Mouse (Mus musculus) gonadal fat pad, adult 2 months (tissue): ENCODE data around the gene Spin2e. TPM values are rescaled to one million over a fixed set of nuclear protein-coding genes. Genes with fewer than 3 reads are reported as not detected.
"Not testable (repeated sequence)": the region's sequence is repeated elsewhere in the genome, so short reads cannot be mapped to it uniquely, and the experiment has no call there.

ENCODE experiments used
- DNase-seq: peaks from one replicate; pipeline ENCODE4 v3.0.0-alpha.2; 2012; ENCODE audit warnings: low read depth
- polyA plus RNA-seq: library from polyadenylated mRNA; depleted of rRNA; stranded (reverse); fragments of >200 nt; gene quantifications from 2 replicates; pipeline ENCODE4 v1.2.3, GENCODE M21; 2012; rRNA removed

Spin2e gene
- not detected in 2 replicates for polyA plus RNA-seq

DNA sequence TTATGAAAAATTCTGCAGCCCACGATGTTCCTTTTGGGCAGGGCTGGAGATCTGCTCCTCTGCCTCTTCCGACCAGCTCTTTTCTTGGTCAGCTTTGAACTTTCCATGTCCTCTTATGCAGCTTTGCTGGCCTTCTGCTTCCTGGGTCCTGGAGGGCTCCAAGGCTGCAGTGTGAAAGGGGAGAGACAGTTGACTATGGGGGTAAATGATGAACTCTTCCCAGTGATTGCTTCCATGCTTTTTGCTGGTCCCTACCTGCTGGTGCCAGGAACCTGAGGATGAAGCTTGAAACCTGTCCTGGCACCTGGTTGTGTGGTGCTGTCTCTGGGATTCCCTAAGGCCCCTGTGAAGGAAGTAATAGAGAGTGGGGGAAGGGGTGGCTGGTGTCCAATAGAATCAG, at the start of gene Spin2e:
Gene Spin2e, minus strand, starts transcription at position 101 of the 400 bp plus-strand sequence.
- DNase-seq, result not testable (repeated sequence)

DNA sequence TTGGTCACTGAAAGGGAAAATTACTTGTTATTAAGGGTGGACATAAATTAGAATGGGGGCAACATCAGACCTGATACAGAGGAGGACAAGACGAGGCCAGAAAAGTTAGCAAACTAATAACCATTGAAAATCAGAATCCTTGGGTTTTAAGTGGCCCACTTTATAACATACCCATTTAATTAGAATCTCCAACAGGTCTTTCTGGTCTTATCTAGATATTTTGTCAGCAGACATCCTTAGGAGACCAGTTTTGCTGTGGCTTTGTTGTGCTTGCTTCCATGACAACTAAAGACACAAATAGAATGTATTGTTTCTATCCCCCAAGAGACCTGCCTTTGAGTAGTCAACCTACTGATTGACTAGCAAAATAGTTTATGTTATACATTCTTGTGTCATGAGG, 44.5 kb downstream of the Spin2e start, which contains the start of gene Gm21883:
Gene Gm21883, minus strand, starts transcription at position 101 of the 400 bp plus-strand sequence.
- not testable (repeated sequence) for DNase-seq

Other genes starting within 250 kb of the Spin2e start
- not detected in 2 replicates for gene Btbd35f19, start 235.0 kb downstream of the Spin2e start, polyA plus RNA-seq
- gene Gm21883, start 44.6 kb downstream of the Spin2e start, polyA plus RNA-seq, result not detected in 2 replicates
- not detected in 2 replicates for gene Btbd35f25, start 98.2 kb upstream of the Spin2e start, polyA plus RNA-seq